Mouse (Mus musculus) forebrain, embryonic 11.5 days (tissue): Measurements from ENCODE around the gene Kmt2e. TPM values are rescaled to one million over a fixed set of nuclear protein-coding genes. Genes with fewer than 3 reads are reported as not detected.

Experiments
- ATAC-seq: fragments of 200-750 bp; cut with Nextera tagmentation; replicated peaks from 2 replicates; pipeline ENCODE4 v1.8.0; 2017; ENCODE audit warnings: moderate TSS enrichment; ENCODE audit not compliant: low FRiP score
- DNase-seq: peaks from one replicate; pipeline ENCODE4 v3.0.0-alpha.2; 2017; ENCODE audit warnings: low spot score
- H3K27ac ChIP-seq: fragments of 300-500 bp; sonication (generic); 2 replicates; pipeline ENCODE4 v1.5.1; 2014; ENCODE audit warnings: low read depth, low read length
- H3K27me3 ChIP-seq: fragments of 300-500 bp; sonication (generic); 2 replicates; pipeline ENCODE4 v1.6.1; 2014; ENCODE audit warnings: mild to moderate bottlenecking, low read length, mixed read lengths; ENCODE audit not compliant: control insufficient read depth, insufficient read depth
- H3K36me3 ChIP-seq: fragments of 300-500 bp; sonication (generic); 2 replicates; pipeline ENCODE4 v1.6.1; 2014; ENCODE audit warnings: mild to moderate bottlenecking, low read length, moderate library complexity, mixed read lengths; ENCODE audit not compliant: control insufficient read depth, insufficient read depth
- H3K4me1 ChIP-seq: fragments of 300-500 bp; sonication (generic); replicated peaks from 2 replicates; pipeline ENCODE4 v1.6.1; 2014; ENCODE audit warnings: low read length, mixed read lengths; ENCODE audit not compliant: control insufficient read depth, insufficient read depth
- H3K4me2 ChIP-seq: fragments of 300-500 bp; sonication (generic); 2 replicates; pipeline ENCODE4 v1.6.1; 2014; ENCODE audit warnings: low read depth, mild to moderate bottlenecking, low read length, moderate library complexity, mixed read lengths; ENCODE audit not compliant: severe bottlenecking
- H3K4me3 ChIP-seq: fragments of 300-500 bp; sonication (generic); 2 replicates; pipeline ENCODE4 v1.5.1; 2014; ENCODE audit warnings: low read depth, low read length
- H3K9ac ChIP-seq: fragments of 300-500 bp; sonication (generic); 2 replicates; pipeline ENCODE4 v1.6.1; 2014; ENCODE audit warnings: low read length
- H3K9me3 ChIP-seq: fragments of 300-500 bp; sonication (generic); 2 replicates; pipeline ENCODE4 v1.6.1; 2016; ENCODE audit warnings: low read length, mixed read lengths; ENCODE audit not compliant: control insufficient read depth
- WGBS: fragments of 180-500 bp; shearing (Covaris S2); extraction: QIAGEN DNeasy Blood & Tissue Kit; methylation state at CpG from one replicate; pipeline ENCODE4 v1.1.7; 2014; 5-methylcytosine and 5-hydroxymethylcytosine counted together
- polyA plus RNA-seq: library from polyadenylated mRNA; unstranded; fragments of >200 nt; fragmentation: Nextera tagmentation; extraction: Ambion mirVana; gene quantifications from 2 replicates; pipeline ENCODE4 v1.2.1, GENCODE M21; 2014

Kmt2e gene
- polyA plus RNA-seq, 1 experiment from 2014 or later: 104 TPM

DNA sequence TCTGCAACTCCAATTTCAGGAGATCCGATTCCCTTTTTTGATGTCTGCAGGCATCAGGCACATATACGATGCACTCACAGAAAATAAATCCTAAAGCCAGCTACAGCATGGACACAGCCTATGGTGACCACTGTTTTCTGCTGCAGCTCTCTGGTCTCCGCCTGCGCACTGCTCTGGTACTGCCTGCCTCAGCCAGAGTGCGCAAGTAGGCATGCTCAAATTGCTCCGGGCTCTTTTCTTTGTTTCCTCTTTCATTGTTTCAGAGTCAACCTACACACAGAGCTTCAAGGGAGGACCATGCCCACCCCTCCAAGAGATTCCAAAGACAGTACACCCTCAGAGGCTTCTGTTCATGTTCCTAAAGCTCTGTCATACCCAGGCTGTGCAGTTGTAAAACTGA lies 74.4 kb downstream of the Kmt2e start:
- 83% methylated on average over 6 of the region's 6 CpGs for WGBS
- Histone ChIP-seq H3K27me3 (no peaks in the 10 kb centered on the region), H3K27ac (no peak overlapping the region), H3K4me2 (no peak overlapping the region), H3K9ac (no peak overlapping the region), H3K9me3 (no peaks in the 10 kb centered on the region), H3K4me1 (no peaks in the 10 kb centered on the region), H3K4me3 (no peak overlapping the region), H3K36me3 (peaks cover 2% of the 10 kb centered on the region; the same call in 1 of the 2 replicates)
- ATAC-seq: no peak; the same call in 1 of the 2 replicates
- DNase-seq: no peak

DNA sequence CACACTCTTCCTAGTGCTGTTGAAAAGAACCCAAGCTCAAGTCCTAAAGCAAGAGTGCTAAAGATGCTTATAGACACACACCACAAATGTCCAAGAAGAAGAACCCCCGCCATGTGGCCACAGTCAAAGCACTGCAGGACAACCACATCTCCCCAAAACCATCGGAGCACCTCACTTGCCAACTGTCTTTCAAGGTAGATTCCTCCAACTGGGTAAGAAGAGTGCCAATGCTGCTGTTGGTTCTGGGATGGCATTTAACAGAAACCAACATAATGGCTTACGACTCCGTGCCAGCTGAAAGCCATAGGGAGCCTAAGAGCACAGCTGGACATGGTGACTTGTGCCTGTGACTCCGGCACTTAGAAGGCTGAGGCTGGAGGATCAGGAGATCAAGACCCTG lies 77.2 kb downstream of the Kmt2e start:
- DNase-seq (no peak), ATAC-seq (no peak)
- Histone ChIP-seq H3K36me3 (peaks cover 2% of the 10 kb centered on the region; the same call in 1 of the 2 replicates), H3K4me1 (no peaks in the 10 kb centered on the region), H3K4me3 (no peak overlapping the region), H3K27ac (no peak overlapping the region), H3K4me2 (no peak overlapping the region), H3K9me3 (no peaks in the 10 kb centered on the region), H3K27me3 (no peaks in the 10 kb centered on the region), H3K9ac (no peak overlapping the region)
- WGBS: 93% methylated on average over 5 of the region's 5 CpGs

DNA sequence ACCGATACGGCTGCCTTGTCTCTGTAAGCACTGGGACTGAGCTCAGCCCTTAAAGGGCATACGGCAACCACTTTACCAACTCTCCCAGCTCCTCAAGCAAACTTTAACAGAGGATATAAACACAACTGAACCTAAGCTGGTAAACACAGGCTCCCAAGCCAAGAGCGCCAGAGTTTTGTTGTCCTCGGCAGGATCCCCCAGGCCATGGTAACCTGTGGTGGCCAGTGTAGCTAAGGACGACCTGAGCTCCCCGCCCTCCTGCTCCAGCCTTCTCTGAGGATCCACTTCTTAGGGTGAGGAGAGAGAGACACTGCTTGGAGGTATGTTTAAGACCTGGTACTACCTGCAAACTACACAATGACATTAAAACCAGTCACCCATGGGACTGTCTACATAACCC lies 78.3 kb downstream of the Kmt2e start:
- peaks cover 2% of the 10 kb centered on the region; the same call in 1 of the 2 replicates for H3K36me3 ChIP-seq
- ATAC-seq (no peak), DNase-seq (no peak)
- no peaks in the 10 kb centered on the region for H3K9me3 ChIP-seq
- no peak overlapping the region for H3K4me2 ChIP-seq
- no peak overlapping the region for H3K4me3 ChIP-seq
- no peak overlapping the region for H3K9ac ChIP-seq
- H3K27me3 ChIP-seq: no peaks in the 10 kb centered on the region
- H3K4me1 ChIP-seq: no peaks in the 10 kb centered on the region
- H3K27ac ChIP-seq: no peak overlapping the region
- WGBS: 93% methylated on average over 7 of the region's 7 CpGs

DNA sequence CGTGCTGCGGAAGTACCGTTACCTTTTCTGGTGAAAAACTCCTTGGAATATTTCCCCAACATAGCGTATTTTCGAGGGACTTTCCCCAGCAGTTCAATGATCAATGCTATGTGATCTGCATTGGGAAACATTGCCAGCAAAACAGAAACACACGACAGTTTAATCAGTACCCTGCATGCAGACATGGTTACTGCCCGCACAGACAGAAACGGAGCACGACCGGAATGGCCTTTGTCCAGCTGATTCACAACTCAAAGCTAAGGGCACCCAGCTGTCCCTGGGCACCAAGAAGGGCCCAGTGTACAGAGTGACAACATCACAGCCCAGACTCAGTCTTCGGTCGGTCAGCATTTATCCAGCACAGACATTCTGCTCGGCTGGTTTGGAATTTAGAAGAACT lies 79.2 kb downstream of the Kmt2e start:
- no peaks in the 10 kb centered on the region for H3K4me1 ChIP-seq
- ATAC-seq (no peak), DNase-seq (no peak)
- H3K27ac ChIP-seq: no peak overlapping the region
- H3K4me3 ChIP-seq: no peak overlapping the region
- no peak overlapping the region for H3K9ac ChIP-seq
- WGBS: 94% methylated on average over 13 of the region's 13 CpGs
- H3K9me3 ChIP-seq: no peaks in the 10 kb centered on the region
- H3K36me3 ChIP-seq: peaks cover 2% of the 10 kb centered on the region; the same call in 1 of the 2 replicates
- no peaks in the 10 kb centered on the region for H3K27me3 ChIP-seq
- H3K4me2 ChIP-seq: no peak overlapping the region

DNA sequence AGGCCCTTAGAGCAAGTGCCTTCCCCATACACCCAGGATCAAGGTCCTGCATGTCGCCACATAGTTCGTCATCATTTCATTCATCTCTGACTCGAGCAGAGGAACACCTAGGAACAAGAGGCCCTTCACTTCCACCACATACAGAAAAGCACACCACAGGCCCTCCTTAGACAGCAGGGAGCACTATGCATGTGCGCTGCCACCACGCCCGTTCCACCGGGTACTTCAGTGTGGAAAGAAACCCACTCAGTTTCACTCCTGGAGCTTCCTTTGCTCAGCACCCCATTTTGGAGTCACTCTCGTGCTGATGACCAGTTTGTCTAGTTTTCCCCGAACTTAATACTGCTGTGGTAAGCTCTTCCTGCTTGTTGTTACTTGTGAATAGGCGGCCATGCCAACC lies 80.8 kb downstream of the Kmt2e start:
- DNase-seq (no peak), ATAC-seq (no peak)
- Histone ChIP-seq H3K9ac (no peak overlapping the region), H3K9me3 (no peaks in the 10 kb centered on the region), H3K27me3 (no peaks in the 10 kb centered on the region), H3K4me1 (no peaks in the 10 kb centered on the region), H3K36me3 (no peaks in the 10 kb centered on the region; the same call in 1 of the 2 replicates), H3K27ac (no peak overlapping the region), H3K4me3 (no peak overlapping the region), H3K4me2 (no peak overlapping the region)
- WGBS: 94% methylated on average over 10 of the region's 10 CpGs

DNA sequence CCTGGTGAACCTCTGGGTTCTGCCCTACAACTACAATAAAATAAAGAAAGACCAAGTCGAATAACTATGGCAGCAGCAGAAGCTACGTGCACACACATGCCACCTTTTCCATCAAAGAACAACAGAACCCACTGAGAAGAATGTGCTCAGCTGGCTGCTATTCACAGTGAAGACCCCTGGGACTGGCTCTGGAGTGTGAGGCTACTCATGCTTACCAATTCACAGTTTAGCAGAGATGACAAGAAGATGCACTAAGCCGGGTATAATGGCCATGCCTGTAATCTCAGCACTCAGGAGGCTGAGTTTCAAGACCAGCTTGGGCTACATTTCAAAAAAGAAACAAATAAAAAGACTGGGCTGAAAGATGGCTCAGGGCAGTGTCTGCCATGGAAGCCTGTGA lies 82.7 kb downstream of the Kmt2e start:
- WGBS: 54% methylated on average over 3 of the region's 3 CpGs

DNA sequence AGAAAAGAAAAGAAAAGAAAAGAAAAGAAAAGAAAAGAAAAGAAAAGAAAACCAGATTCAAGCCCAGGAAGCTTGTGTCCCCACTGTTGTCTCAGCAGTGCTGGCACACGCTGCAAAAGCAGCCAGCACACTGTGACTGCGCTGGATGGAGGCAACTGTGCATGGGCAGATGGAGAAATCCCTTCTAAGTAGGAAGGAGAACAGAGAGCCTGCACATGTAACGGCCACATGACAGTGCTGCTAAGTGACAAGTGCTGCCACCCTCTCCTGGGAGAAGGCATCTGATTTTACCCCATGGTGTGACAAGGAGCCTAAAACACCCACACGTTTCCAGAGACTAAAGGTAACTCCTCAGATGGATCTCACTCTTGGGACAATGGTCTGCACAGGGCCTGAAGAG lies 83.6 kb downstream of the Kmt2e start:
- no peaks in the 10 kb centered on the region for H3K9me3 ChIP-seq
- H3K4me1 ChIP-seq: no peaks in the 10 kb centered on the region
- H3K27ac ChIP-seq: no peak overlapping the region
- H3K9ac ChIP-seq: no peak overlapping the region
- H3K36me3 ChIP-seq: no peaks in the 10 kb centered on the region; the same call in 1 of the 2 replicates
- WGBS: 79% methylated on average over 4 of the region's 4 CpGs
- no peak overlapping the region for H3K4me3 ChIP-seq
- no peak overlapping the region for H3K4me2 ChIP-seq
- no peak for DNase-seq
- H3K27me3 ChIP-seq: no peaks in the 10 kb centered on the region
- no peak for ATAC-seq

More for the DNA sequence above, 82.7 kb downstream of the Kmt2e start:
- H3K4me1 ChIP-seq: no peaks in the 10 kb centered on the region
- DNase-seq: no peak
- no peaks in the 10 kb centered on the region for H3K9me3 ChIP-seq
- no peak overlapping the region for H3K9ac ChIP-seq
- no peaks in the 10 kb centered on the region for H3K27me3 ChIP-seq
- no peaks in the 10 kb centered on the region; the same call in 1 of the 2 replicates for H3K36me3 ChIP-seq
- H3K4me2 ChIP-seq: no peak overlapping the region
- H3K4me3 ChIP-seq: no peak overlapping the region
- no peak overlapping the region for H3K27ac ChIP-seq
- no peak for ATAC-seq

DNA sequence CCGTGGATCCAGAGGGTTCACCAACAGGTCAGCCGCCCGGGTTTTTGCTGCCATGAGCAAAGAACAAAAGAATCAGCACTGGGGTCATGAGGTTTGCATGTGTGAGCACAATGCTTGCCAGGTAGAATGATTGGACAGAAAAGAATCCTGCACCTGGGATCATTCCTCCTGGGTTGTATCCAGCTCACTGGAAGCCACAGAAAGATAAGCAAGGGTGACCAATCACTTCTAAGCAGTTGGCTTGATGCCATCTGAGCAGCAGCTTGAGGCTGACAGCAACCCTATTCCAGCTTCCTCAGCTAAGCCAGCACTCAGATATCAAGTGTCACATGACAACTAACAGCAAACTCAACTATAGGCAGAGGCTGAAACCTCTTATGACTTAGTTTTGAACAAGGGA lies 84.4 kb downstream of the Kmt2e start:
- no peaks in the 10 kb centered on the region for H3K9me3 ChIP-seq
- H3K4me2 ChIP-seq: no peak overlapping the region
- no peak overlapping the region for H3K27ac ChIP-seq
- no peak overlapping the region for H3K4me3 ChIP-seq
- no peaks in the 10 kb centered on the region for H3K4me1 ChIP-seq
- H3K9ac ChIP-seq: no peak overlapping the region
- ATAC-seq (no peak), DNase-seq (no peak)
- H3K36me3 ChIP-seq: no peaks in the 10 kb centered on the region; the same call in 1 of the 2 replicates
- no peaks in the 10 kb centered on the region for H3K27me3 ChIP-seq
- WGBS: 83% methylated on average over 3 of the region's 3 CpGs

DNA sequence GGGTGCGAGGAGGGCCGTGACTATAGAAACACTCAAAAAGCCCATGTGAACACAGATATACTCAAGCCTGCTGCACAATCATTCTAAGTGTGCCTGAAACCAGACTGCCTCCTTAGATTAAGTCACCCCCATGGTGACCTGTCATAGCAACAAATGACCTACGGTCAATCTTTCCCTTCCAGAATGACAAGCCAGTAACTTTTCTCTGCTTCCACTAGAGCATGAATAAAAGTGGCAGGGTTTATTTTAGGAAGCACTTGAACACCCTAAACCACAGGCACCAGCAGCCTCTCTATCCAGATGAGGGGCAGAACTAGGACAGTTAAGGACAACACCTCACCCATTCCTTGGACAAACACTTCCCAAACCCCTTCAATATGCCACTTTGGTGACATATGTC lies 85.4 kb downstream of the Kmt2e start:
- no peak for ATAC-seq
- Histone ChIP-seq H3K4me1 (no peaks in the 10 kb centered on the region), H3K9ac (no peak overlapping the region), H3K36me3 (no peaks in the 10 kb centered on the region), H3K27me3 (no peaks in the 10 kb centered on the region), H3K27ac (no peak overlapping the region), H3K9me3 (no peaks in the 10 kb centered on the region), H3K4me3 (no peak overlapping the region), H3K4me2 (no peak overlapping the region)
- DNase-seq: no peak
- 94% methylated on average over 3 of the region's 3 CpGs for WGBS
